Mouse (Mus musculus): ENCODE measurements at regions not wholly inside any gene's neighbourhood (a gene's known extent, or its start where the extent isn't known, plus 50 kb on each side); places are given as distances from the start of the nearest gene placed in this dataset.
A peak's percentile ranks its signal among the peaks of the same experiment; 100 is the strongest.

DNA sequence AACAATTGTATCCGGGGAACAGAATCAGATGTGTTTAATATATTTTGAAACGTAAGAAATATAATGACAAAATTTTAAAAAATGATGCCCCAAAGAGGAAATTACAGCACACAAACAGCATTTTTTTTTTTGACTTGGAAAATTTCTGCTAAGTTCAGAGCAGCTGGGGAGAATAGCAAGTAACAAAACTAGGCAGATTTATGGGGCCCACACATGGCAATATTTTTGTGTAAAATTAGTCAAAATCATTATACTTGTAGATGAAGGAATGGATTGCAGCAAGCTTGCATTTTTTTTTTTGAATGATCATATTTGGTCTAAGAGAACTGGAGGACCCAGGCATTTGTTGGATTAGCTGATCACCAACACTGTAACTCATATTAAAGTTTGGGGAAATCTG is 189.4 kb downstream of the Map2k6 start:
- no peak for DNase-seq

GRCm38 (mm10) chr11:110595266-110595862 is 196.4 kb downstream of the Map2k6 start:
- DNase-seq: peak; percentile 85 to 86

DNA sequence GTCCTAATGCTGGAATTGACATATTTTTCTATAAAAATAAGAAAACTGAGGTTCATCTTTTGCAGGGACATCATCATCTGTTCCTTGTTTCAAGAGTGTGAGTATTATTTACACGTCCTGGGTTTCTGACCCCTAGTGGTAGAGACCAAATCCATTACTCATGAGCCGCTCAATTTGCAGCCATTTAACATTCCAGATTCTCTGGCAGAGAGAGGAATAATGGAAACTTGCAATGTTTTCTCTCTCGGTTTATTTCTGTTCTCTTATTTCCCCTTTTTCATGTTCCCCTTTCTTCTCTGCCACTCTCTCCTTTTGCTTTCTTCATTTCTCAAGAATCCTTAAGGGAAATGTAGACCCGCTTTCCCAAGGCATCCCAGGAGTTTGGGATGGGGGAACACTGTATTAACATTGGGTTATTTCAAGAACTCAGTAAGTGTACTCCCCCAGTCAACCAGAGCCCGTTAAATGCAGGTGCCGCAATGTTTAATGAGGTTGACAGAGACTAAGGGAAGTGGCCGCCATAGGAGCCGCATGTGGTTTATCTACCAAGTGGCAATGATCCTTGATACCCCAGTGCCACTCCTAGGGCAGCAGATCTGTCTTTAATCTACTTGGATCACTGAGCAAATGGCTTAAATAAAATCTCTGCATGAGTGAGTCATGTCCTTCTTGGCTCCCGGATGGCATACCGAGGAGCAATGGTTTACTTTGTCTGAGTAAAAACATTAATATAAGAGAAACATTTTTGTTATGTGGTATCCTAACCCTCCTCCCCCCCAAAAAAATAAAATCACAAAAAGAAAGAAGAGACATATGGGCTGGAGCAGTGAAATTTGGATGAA is 206.3 kb downstream of the Map2k6 start:
- no peak for DNase-seq

GRCm38 (mm10) chr11:110609276-110609675 is 210.4 kb downstream of the Map2k6 start:
- no peak for DNase-seq

DNA sequence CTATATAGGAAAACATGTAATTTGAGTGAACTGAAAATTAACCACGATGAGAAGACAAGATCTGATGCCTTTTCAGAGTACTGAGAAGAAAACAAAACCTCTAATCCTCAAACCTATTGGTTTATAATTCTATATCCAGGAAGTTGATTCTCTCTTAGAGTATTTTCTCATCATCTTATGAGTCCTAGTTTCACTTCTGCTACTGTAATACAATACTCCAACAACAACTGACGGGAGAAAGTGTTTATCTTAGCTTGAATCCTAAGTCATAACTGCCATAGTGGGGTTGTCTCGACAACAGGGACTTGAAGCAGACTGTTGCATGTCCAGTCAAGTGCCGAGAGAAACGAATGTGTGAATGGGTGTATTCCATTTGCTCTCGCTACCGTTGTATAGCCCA is 211.9 kb downstream of the Map2k6 start:
- DNase-seq: no peak

GRCm38 (mm10) chr11:110632001-110632400 is 233.1 kb downstream of the Map2k6 start:
- peak in 1 of 2 experiments; percentile 4 for DNase-seq

- DNase-seq: peak; percentile 82 to 86
Observed at GRCm38 (mm10) chr11:110633351-110633750, 234.4 kb downstream of the Map2k6 start.

GRCm38 (mm10) chr11:110642485-110642884 is 243.6 kb downstream of the Map2k6 start:
- peak in 1 of 2 experiments; percentile 5 for DNase-seq

DNA sequence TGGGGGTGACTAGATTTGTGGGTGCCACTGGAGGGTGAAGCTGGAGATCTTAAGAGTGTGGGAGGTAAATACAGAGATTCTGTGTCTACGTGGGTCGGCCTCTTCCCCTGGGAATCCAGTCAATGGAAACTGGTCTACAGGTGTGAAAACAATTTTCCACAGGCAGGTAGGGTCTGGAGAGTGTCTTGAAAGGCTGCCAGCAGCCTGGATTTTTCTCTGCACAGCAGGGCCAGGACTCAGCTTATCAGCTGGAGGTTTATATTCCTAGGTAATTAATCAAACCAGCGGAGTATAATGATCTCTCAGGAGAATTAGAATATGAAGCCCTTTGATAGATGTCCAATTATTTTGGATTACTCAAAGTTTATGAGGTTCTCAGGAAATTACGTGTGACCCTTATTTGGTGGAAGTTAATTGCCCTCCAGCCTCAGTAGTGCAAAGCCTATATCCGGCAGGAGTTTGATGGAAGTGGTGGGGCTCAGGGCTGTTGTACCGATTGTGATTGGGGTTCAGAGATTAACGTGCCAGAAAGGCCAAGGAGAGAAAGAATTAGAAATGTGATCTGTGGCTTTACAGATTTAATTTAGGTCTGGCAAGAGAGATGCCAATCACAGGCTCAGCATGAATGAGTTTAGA is 250.8 kb downstream of the Map2k6 start:
- DNase-seq: peak in 1 of 2 experiments; percentile 6

DNA sequence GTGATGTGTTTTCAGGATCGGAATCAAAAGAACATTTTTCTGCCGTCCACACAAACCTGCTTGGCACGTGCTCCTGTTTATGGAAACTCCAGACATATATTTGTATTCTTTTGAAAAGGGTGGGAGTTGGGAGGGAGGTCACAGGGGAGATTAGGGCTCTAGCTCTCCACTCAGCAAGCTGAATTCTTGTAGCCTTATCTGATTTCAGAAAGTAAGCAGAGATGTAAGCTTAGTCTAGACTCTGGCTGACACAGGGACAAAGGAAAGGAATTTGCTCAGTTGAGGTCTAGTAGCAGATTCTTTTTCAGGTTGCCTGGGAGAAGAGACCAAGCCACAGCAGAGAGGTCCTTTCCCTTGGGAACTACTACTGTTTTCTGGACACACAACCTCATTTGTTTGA is 253.1 kb downstream of the Map2k6 start:
- no peak for DNase-seq

DNA sequence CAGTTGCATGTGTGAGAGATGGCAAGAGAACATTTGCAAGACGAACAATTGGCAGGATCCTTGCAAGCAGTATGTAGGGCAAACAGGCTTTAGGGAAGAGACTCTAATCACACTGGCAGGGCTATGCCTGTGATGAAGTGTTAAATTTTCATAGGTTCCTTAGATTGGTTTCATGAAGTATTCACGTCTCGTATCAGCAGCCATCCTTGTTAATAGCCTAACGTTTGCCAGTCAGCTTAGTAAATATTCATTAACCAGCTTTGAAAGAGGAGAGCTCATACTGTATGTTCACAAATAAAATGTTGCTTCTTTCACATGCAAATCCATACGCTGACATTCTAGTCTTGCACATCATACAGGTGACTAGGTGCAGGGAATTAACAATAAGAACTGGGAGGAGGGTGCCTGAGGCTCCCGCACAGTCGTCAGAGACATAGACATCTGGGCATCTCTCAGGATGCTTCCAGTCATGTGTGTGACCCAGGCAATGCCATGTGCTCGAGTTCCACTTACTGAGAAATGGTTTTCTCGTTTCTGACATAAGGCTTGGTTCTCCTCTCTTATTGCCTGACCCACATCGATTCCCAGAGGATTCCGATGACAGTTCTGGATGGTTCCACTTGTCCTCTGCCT is 257.7 kb downstream of the Map2k6 start:
- no peak for DNase-seq

- peak; percentile 7 to 8 for DNase-seq
Observed at GRCm38 (mm10) chr11:110657854-110658253, 258.9 kb downstream of the Map2k6 start.

- peak in 1 of 2 experiments; percentile 7 for DNase-seq
Observed at GRCm38 (mm10) chr11:110670626-110671508, 271.9 kb downstream of the Map2k6 start.

GRCm38 (mm10) chr11:110672941-110673340 is 274.0 kb downstream of the Map2k6 start:
- peak; percentile 4 to 8 for DNase-seq

- no peak for DNase-seq
Observed at GRCm38 (mm10) chr11:110692824-110693223, 275.0 kb upstream of the Kcnj16 start.

DNA sequence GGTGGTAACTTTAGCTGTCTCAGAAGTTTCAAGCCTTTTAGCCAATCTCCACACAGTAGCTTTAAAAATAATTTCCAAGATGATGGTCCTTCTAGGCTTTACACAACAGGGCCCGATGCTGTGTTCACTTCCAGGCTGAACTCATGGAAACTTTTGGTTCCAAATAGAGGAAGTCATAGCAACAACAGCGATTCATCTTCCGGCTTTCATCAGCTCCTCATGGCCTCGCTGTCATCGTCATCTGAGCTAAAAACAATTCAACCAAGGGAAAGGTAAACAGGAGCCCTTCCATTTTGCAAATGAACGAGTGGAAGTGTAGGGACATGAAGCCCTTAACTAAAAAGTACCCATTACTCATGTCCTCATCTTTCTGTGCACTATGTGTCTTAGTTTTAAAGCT is 270.8 kb upstream of the Kcnj16 start:
- DNase-seq: no peak

- DNase-seq: no peak
Observed at GRCm38 (mm10) chr11:110698342-110698741, 269.5 kb upstream of the Kcnj16 start.

- DNase-seq: no peak
Observed at GRCm38 (mm10) chr11:110700976-110701375, 266.9 kb upstream of the Kcnj16 start.

DNA sequence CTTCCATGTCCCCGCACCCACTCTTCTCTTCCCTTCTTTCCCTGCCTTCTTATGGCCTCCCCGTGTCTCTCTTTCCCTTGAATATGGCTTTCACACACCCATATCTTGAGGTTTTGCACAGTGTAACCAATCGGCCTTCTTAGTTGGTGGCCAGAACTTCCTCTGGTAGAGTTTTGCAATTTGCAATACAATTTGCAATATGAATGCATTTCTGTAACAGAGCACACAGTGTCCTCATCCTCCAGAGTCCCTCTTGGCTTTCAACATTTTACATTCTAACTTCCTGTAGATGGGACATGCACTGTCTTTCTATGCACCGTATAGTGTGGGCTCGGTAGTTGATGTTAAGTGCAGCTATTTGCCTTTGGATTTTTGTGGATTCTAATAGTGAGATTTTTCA is 265.7 kb upstream of the Kcnj16 start:
- no peak for DNase-seq

- no peak for DNase-seq
Observed at GRCm38 (mm10) chr11:110703511-110703910, 264.3 kb upstream of the Kcnj16 start.

- DNase-seq: no peak
Observed at GRCm38 (mm10) chr11:110707328-110707727, 260.5 kb upstream of the Kcnj16 start.

GRCm38 (mm10) chr11:110715300-110715699 is 252.5 kb upstream of the Kcnj16 start:
- DNase-seq: no peak
